Mouse (Mus musculus): ENCODE data around the gene Lyve1. TPM values are rescaled to one million over a fixed set of nuclear protein-coding genes. Genes with fewer than 3 reads are reported as not detected.

The Lyve1 gene
- polyA plus RNA-seq, 1 experiment from 2014 or later, result 11.5 TPM

DNA sequence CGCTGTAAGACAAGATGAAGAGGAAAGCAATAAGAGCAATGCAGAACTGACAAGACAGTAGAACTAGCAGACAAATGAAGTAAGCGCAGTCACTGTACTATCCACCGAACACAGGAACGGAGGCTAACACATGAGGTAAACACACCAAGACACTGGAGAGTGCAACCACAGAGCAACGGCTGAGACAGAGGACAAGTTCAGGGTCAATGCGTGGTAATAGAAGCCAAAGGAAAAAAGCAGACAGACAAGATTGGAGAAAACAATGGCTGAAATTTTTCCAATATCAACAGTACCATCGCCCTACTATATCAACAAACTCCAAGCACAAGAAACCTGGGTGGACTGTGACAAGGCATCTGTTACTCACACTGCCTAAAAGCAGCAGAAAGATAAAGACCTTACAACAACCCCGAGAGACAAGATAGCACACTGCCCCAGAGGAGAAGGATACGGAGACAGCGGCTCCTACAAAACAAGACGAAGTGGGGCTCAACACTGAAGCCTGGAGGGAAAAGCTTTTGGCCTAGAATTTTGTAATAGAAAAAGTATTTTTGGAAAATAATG is 44.2 kb downstream of the Lyve1 start:
- TF ChIP-seq EP300 (optimal IDR thresholded peaks at IDR 0.05) (no peak), CTCF (IDR thresholded peaks at IDR 0.05; ENCODE audit: low read depth) (no peak)
- no peak overlapping the region for H3K27ac ChIP-seq (replicated peaks)
- H3K9me3 ChIP-seq (ENCODE audit: control insufficient read depth, low read length), result no peaks in the 10 kb centered on the region
- H3K4me2 ChIP-seq (replicated peaks; ENCODE audit: low read depth), result no peak overlapping the region
- H3K4me1 ChIP-seq (replicated peaks; ENCODE audit: control insufficient read depth, insufficient read depth), result no peaks in the 10 kb centered on the region
- ATAC-seq (ENCODE audit: low FRiP score, low TSS enrichment) (no peak), DNase-seq (ENCODE audit: low spot score) (no peak)
- WGBS, result 60% methylated on average over 11 of the region's 11 CpGs
- no peak overlapping the region for H3K4me3 ChIP-seq (ENCODE audit: low read depth, low read length)
- H3K9ac ChIP-seq (ENCODE audit: low read length), result no peak overlapping the region
- no peaks in the 10 kb centered on the region for H3K27me3 ChIP-seq (ENCODE audit: control insufficient read depth, insufficient read depth, low read length)
- H3K36me3 ChIP-seq (ENCODE audit: control insufficient read depth, insufficient read depth, low read length), result peaks cover 3% of the 10 kb centered on the region

DNA sequence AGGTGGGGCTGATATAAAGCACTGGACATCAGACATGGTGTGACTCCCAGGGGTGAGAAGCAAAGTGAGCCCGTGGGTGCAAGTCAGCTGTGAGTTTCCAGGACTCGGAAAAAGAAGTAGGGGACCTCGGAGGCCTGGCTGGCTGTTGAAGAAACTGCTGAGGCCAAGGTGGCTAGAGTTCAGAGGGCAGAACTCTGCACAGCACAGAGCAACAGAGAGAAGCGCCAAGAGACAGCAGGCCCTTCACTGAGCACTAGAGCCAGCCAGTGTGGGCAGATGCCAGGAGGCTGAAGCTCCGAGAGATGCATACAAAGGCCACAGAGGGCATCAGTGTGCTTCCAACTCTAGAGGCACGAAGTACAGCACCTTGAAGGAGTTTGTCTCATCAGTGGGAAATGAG is 44.8 kb downstream of the Lyve1 start:
- H3K4me2 ChIP-seq (replicated peaks; ENCODE audit: low read depth), result no peak overlapping the region
- peaks cover 3% of the 10 kb centered on the region for H3K36me3 ChIP-seq (ENCODE audit: control insufficient read depth, insufficient read depth, low read length)
- no peak overlapping the region for H3K27ac ChIP-seq (replicated peaks)
- H3K27me3 ChIP-seq (ENCODE audit: control insufficient read depth, insufficient read depth, low read length), result no peaks in the 10 kb centered on the region
- TF ChIP-seq CTCF (IDR thresholded peaks at IDR 0.05; ENCODE audit: low read depth), result no peak
- TF ChIP-seq EP300 (optimal IDR thresholded peaks at IDR 0.05), result no peak
- 0 out of 2 replicates have a peak overlapping the region, but pooled peaks have one; percentile 3 for H3K9ac ChIP-seq (ENCODE audit: low read length)
- no peak for ATAC-seq (ENCODE audit: low FRiP score, low TSS enrichment)
- 82% methylated on average over 6 of the region's 6 CpGs for WGBS
- no peaks in the 10 kb centered on the region for H3K4me1 ChIP-seq (replicated peaks; ENCODE audit: control insufficient read depth, insufficient read depth)
- H3K9me3 ChIP-seq (ENCODE audit: control insufficient read depth, low read length), result no peaks in the 10 kb centered on the region
- no peak for DNase-seq (ENCODE audit: low spot score)
- no peak overlapping the region for H3K4me3 ChIP-seq (ENCODE audit: low read depth, low read length)

DNA sequence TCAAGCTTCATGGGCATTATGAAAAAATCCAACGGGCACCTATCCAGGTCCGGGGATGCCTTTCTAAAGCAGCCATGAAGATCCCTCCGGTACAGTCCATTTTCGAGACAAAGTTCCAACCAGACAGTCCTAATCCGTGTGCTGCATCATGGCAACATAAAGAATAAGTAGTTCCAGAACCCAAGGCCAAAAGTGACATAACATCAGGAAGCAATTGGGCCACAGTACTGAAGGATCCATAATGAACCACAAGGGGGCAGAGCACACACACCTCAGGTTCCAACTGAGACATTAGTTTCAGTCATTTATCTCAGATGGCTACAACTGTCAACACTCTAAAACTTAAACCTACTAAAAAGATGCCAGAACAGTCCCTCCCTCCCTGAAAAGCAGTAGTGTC is 47.0 kb downstream of the Lyve1 start:
- WGBS, result 57% methylated on average over 5 of the region's 5 CpGs

DNA sequence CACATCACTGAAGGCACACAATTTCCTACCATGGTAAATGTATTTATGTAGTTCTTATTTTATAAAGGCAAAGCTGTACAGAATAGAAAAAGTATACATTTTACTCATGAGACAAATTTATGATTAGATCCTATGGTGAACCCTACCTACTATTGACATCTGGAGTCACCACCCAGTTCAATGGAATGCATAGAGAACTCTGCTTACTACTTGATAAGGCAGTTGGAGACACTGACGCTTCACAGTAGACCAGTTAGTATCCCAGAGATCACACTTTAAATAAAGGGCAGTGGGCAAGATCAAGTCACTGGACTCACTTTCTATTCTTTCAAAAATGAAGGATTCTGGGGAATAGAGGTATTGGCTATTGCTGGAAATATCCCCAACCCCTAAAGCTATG is 49.1 kb downstream of the Lyve1 start:
- Histone ChIP-seq H3K4me3 (ENCODE audit: low read depth, low read length) (no peak overlapping the region), H3K27ac (replicated peaks) (no peak overlapping the region), H3K27me3 (ENCODE audit: control insufficient read depth, insufficient read depth, low read length) (no peaks in the 10 kb centered on the region), H3K4me2 (replicated peaks; ENCODE audit: low read depth) (no peak overlapping the region), H3K4me1 (replicated peaks; ENCODE audit: control insufficient read depth, insufficient read depth) (no peaks in the 10 kb centered on the region), H3K9me3 (ENCODE audit: control insufficient read depth, low read length) (no peaks in the 10 kb centered on the region), H3K36me3 (ENCODE audit: control insufficient read depth, insufficient read depth, low read length) (no peaks in the 10 kb centered on the region; the same call in 1 of the 2 replicates), H3K9ac (ENCODE audit: low read length) (no peak overlapping the region)
- TF ChIP-seq EP300 (optimal IDR thresholded peaks at IDR 0.05), result no peak
- no peak for TF ChIP-seq CTCF (IDR thresholded peaks at IDR 0.05; ENCODE audit: low read depth)
- DNase-seq (ENCODE audit: low spot score) (no peak), ATAC-seq (ENCODE audit: low FRiP score, low TSS enrichment) (no peak)
- 71% methylated on average over 1 of the region's 1 CpGs for WGBS

More for the DNA sequence above, 47.0 kb downstream of the Lyve1 start:
- no peaks in the 10 kb centered on the region; the same call in 1 of the 2 replicates for H3K36me3 ChIP-seq (ENCODE audit: control insufficient read depth, insufficient read depth, low read length)
- ATAC-seq (ENCODE audit: low FRiP score, low TSS enrichment) (peak; percentile 68; the same call in 1 of the 2 replicates), DNase-seq (ENCODE audit: low spot score) (peak; percentile 53)
- no peak overlapping the region for H3K4me3 ChIP-seq (ENCODE audit: low read depth, low read length)
- H3K27me3 ChIP-seq (ENCODE audit: control insufficient read depth, insufficient read depth, low read length), result no peaks in the 10 kb centered on the region
- TF ChIP-seq EP300 (optimal IDR thresholded peaks at IDR 0.05) (no peak), CTCF (IDR thresholded peaks at IDR 0.05; ENCODE audit: low read depth) (peak; percentile 94)
- H3K9me3 ChIP-seq (ENCODE audit: control insufficient read depth, low read length), result no peaks in the 10 kb centered on the region
- no peak overlapping the region for H3K4me2 ChIP-seq (replicated peaks; ENCODE audit: low read depth)
- no peak overlapping the region for H3K9ac ChIP-seq (ENCODE audit: low read length)
- no peaks in the 10 kb centered on the region for H3K4me1 ChIP-seq (replicated peaks; ENCODE audit: control insufficient read depth, insufficient read depth)
- H3K27ac ChIP-seq (replicated peaks), result no peak overlapping the region

DNA sequence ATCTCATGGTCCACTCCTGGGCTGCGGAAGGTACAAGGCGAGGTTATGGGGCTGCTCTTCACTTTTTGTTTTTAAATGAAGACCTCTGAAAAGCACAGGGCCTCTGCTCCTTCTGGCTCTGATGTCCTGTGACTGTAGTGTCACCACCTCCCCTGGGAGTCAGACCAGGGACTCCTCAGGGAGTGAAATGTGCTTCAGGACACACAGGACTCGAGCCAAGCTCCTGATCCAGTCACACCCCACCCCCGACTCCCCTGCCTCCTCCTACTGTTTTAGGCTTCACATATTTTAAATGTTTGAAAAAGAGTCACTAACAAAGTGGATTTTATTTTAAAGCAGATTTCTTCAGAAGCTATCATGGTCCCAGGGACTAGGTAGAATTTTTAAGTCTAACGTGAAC is 51.5 kb downstream of the Lyve1 start:
- Histone ChIP-seq H3K9me3 (ENCODE audit: control insufficient read depth, low read length) (no peaks in the 10 kb centered on the region), H3K4me3 (ENCODE audit: low read depth, low read length) (no peak overlapping the region), H3K27ac (replicated peaks) (no peak overlapping the region), H3K4me2 (replicated peaks; ENCODE audit: low read depth) (no peak overlapping the region), H3K4me1 (replicated peaks; ENCODE audit: control insufficient read depth, insufficient read depth) (no peaks in the 10 kb centered on the region), H3K9ac (ENCODE audit: low read length) (no peak overlapping the region), H3K36me3 (ENCODE audit: control insufficient read depth, insufficient read depth, low read length) (no peaks in the 10 kb centered on the region), H3K27me3 (ENCODE audit: control insufficient read depth, insufficient read depth, low read length) (no peaks in the 10 kb centered on the region)
- DNase-seq (ENCODE audit: low spot score) (no peak), ATAC-seq (ENCODE audit: low FRiP score, low TSS enrichment) (no peak)
- TF ChIP-seq CTCF (IDR thresholded peaks at IDR 0.05; ENCODE audit: low read depth) (no peak), EP300 (optimal IDR thresholded peaks at IDR 0.05) (no peak)
- 74% methylated on average over 5 of the region's 5 CpGs for WGBS

DNA sequence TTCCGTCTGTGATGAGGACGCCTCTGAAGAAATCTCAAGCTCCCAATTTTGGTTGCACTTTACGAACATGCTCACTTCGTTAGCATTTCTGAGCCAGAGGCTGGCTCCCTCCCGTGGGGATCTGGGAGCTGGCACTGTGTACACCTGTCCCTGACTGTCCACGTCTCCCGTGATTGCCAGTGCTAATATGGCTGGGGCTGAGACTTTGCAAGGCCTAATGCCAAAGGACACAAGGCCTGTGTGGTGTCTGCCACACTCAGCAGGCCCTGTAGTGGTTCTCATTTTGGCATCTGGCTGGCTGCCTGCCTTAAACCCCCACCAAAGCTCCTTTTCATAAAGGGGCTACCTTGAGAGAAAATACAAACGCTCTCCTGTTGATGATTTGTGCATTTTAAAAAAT is 52.0 kb downstream of the Lyve1 start:
- no peak for TF ChIP-seq CTCF (IDR thresholded peaks at IDR 0.05; ENCODE audit: low read depth)
- TF ChIP-seq EP300 (optimal IDR thresholded peaks at IDR 0.05), result no peak
- no peak for ATAC-seq (ENCODE audit: low FRiP score, low TSS enrichment)

More for the DNA sequence above, 52.0 kb downstream of the Lyve1 start:
- no peak for DNase-seq (ENCODE audit: low spot score)
- Histone ChIP-seq H3K36me3 (ENCODE audit: control insufficient read depth, insufficient read depth, low read length) (no peaks in the 10 kb centered on the region), H3K9me3 (ENCODE audit: control insufficient read depth, low read length) (no peaks in the 10 kb centered on the region), H3K9ac (ENCODE audit: low read length) (no peak overlapping the region), H3K27me3 (ENCODE audit: control insufficient read depth, insufficient read depth, low read length) (no peaks in the 10 kb centered on the region), H3K4me1 (replicated peaks; ENCODE audit: control insufficient read depth, insufficient read depth) (no peaks in the 10 kb centered on the region), H3K27ac (replicated peaks) (no peak overlapping the region), H3K4me3 (ENCODE audit: low read depth, low read length) (no peak overlapping the region), H3K4me2 (replicated peaks; ENCODE audit: low read depth) (no peak overlapping the region)
- 85% methylated on average over 8 of the region's 8 CpGs for WGBS

Data from stomach, postnatal 0 days (tissue).